Mouse (Mus musculus): ENCODE data around the gene Macrod1. TPM values are rescaled to one million over a fixed set of nuclear protein-coding genes. Genes with fewer than 3 reads are reported as not detected.

Gene Macrod1
- total RNA-seq (2014; fragmentation: Nextera tagmentation): not detected in 2 replicates
- not detected in 2 replicates for total RNA-seq (2017)
- polyA plus RNA-seq (2012): 0.60 and 0.89 TPM in 2 replicates

- Histone ChIP-seq H3K9me3 (replicated peaks) (no peaks in the 10 kb centered on the region), H3K27me3 (ENCODE audit: insufficient read depth, low read length) (peaks cover 64% of the 10 kb centered on the region), H3K4me3 (ENCODE audit: low read depth, low read length) (peak within 1 kb of the TSS; percentile 54; the same call in 1 of the 2 replicates), H3K36me3 (replicated peaks) (no peaks in the 10 kb centered on the region), H3K4me1 (ENCODE audit: insufficient read depth, low read depth, low read length) (peaks cover 21% of the 10 kb centered on the region)
- ATAC-seq (ENCODE audit: extremely low read depth, insufficient number of reproducible peaks, low FRiP score, poor library complexity, severe bottlenecking): no peak
- no peak for TF ChIP-seq TAL1 (conservative IDR thresholded peaks at IDR 0.05; ENCODE audit: low read depth, low read length)
- no peak for TF ChIP-seq GATA2 (IDR thresholded peaks at IDR 0.05; ENCODE audit: borderline replicate concordance, low read depth, low read length)
- no peak for DNase-seq (ENCODE audit: low spot score)
Measured at GRCm38 (mm10) chr19:7056248-7057087, at the start of gene Macrod1. Macrod1 (plus strand) TSS chr19:7056810.

- no peak for ATAC-seq (ENCODE audit: extremely low read depth, insufficient number of reproducible peaks, low FRiP score, poor library complexity, severe bottlenecking)
- H3K4me1 ChIP-seq (ENCODE audit: insufficient read depth, low read depth, low read length): peaks cover 3% of the 10 kb centered on the region; the same call in 1 of the 2 replicates
- no peak for DNase-seq (ENCODE audit: low spot score)
- H3K36me3 ChIP-seq (replicated peaks): peaks cover 72% of the 10 kb centered on the region
- no peaks in the 10 kb centered on the region for H3K9me3 ChIP-seq (replicated peaks)
- H3K27me3 ChIP-seq (ENCODE audit: insufficient read depth, low read length): no peaks in the 10 kb centered on the region; the same call in 1 of the 2 replicates
- H3K4me3 ChIP-seq (ENCODE audit: low read depth, low read length): no peak overlapping the region
- TF ChIP-seq GATA2 (IDR thresholded peaks at IDR 0.05; ENCODE audit: borderline replicate concordance, low read depth, low read length) (no peak), CTCF (IDR thresholded peaks at IDR 0.05; ENCODE audit: low read depth, low read length) (no peak), TAL1 (conservative IDR thresholded peaks at IDR 0.05; ENCODE audit: low read depth, low read length) (no peak), POLR2AphosphoS5 (IDR thresholded peaks at IDR 0.05; ENCODE audit: insufficient replicate concordance, low read depth, low read length) (no peak), GATA1 (IDR thresholded peaks at IDR 0.05; ENCODE audit: borderline replicate concordance, low read length) (no peak)
Measured at GRCm38 (mm10) chr19:7006892-7007593, 49.6 kb upstream of the Macrod1 start.

GRCm38 (mm10) chr19:7012426-7012825, 44.2 kb upstream of the Macrod1 start:
- H3K27me3 ChIP-seq (ENCODE audit: insufficient read depth, low read length): no peaks in the 10 kb centered on the region; the same call in 1 of the 2 replicates
- no peak for ATAC-seq (ENCODE audit: extremely low read depth, insufficient number of reproducible peaks, low FRiP score, poor library complexity, severe bottlenecking)
- TF ChIP-seq CTCF (IDR thresholded peaks at IDR 0.05; ENCODE audit: low read depth, low read length): no peak
- TF ChIP-seq GATA2 (IDR thresholded peaks at IDR 0.05; ENCODE audit: borderline replicate concordance, low read depth, low read length): no peak
- TF ChIP-seq GATA1 (IDR thresholded peaks at IDR 0.05; ENCODE audit: borderline replicate concordance, low read length): no peak
- no peak for TF ChIP-seq POLR2AphosphoS5 (IDR thresholded peaks at IDR 0.05; ENCODE audit: insufficient replicate concordance, low read depth, low read length)
- no peak for TF ChIP-seq TAL1 (conservative IDR thresholded peaks at IDR 0.05; ENCODE audit: low read depth, low read length)
- no peak for DNase-seq (ENCODE audit: low spot score)
- no peaks in the 10 kb centered on the region for H3K9me3 ChIP-seq (replicated peaks)
- peaks cover 75% of the 10 kb centered on the region for H3K36me3 ChIP-seq (replicated peaks)
- H3K4me1 ChIP-seq (ENCODE audit: insufficient read depth, low read depth, low read length): peaks cover 17% of the 10 kb centered on the region
- H3K4me3 ChIP-seq (ENCODE audit: low read depth, low read length): no peak overlapping the region

DNA sequence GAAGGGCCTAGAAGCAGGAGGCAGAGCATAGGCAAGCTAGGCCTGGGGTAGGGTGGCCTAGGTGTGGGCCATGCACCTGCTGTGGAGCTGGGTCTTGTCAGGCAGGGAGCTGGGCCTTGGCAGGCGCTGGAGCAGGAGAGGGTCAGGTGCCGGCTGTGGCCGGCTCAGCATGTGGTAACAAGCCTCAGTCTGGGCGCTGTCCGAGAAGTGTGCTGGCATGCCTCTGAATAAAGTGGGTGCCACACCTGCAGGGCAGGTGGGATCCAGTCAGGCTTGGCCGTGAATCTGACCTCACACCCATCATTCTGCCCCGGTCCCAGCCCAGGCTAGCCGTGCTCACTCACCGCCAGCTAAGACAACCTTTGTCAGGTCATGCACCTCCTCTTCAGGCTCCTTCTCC, 42.6 kb upstream of the Macrod1 start:
- Histone ChIP-seq H3K27me3 (ENCODE audit: insufficient read depth, low read length) (no peaks in the 10 kb centered on the region), H3K36me3 (replicated peaks) (peaks cover 79% of the 10 kb centered on the region)
- ATAC-seq (ENCODE audit: extremely low read depth, insufficient number of reproducible peaks, low FRiP score, poor library complexity, severe bottlenecking): no peak

GRCm38 (mm10) chr19:7014481-7015135, 42.0 kb upstream of the Macrod1 start:
- peaks cover 80% of the 10 kb centered on the region for H3K36me3 ChIP-seq (replicated peaks)
- ATAC-seq (ENCODE audit: extremely low read depth, insufficient number of reproducible peaks, low FRiP score, poor library complexity, severe bottlenecking) (no peak), DNase-seq (ENCODE audit: low spot score) (no peak)
- H3K9me3 ChIP-seq (replicated peaks): no peaks in the 10 kb centered on the region
- no peak for TF ChIP-seq POLR2AphosphoS5 (IDR thresholded peaks at IDR 0.05; ENCODE audit: insufficient replicate concordance, low read depth, low read length)
- no peak for TF ChIP-seq CTCF (IDR thresholded peaks at IDR 0.05; ENCODE audit: low read depth, low read length)
- TF ChIP-seq GATA1 (IDR thresholded peaks at IDR 0.05; ENCODE audit: borderline replicate concordance, low read length): no peak
- TF ChIP-seq TAL1 (conservative IDR thresholded peaks at IDR 0.05; ENCODE audit: low read depth, low read length): no peak
- no peak for TF ChIP-seq GATA2 (IDR thresholded peaks at IDR 0.05; ENCODE audit: borderline replicate concordance, low read depth, low read length)
- no peak overlapping the region for H3K4me3 ChIP-seq (ENCODE audit: low read depth, low read length)
- H3K4me1 ChIP-seq (ENCODE audit: insufficient read depth, low read depth, low read length): peaks cover 35% of the 10 kb centered on the region
- no peaks in the 10 kb centered on the region for H3K27me3 ChIP-seq (ENCODE audit: insufficient read depth, low read length)

More for the DNA sequence above, 42.6 kb upstream of the Macrod1 start:
- Histone ChIP-seq H3K4me3 (ENCODE audit: low read depth, low read length) (no peak overlapping the region), H3K9me3 (replicated peaks) (no peaks in the 10 kb centered on the region), H3K4me1 (ENCODE audit: insufficient read depth, low read depth, low read length) (peaks cover 29% of the 10 kb centered on the region)
- DNase-seq (ENCODE audit: low spot score): no peak
- no peak for TF ChIP-seq CTCF (IDR thresholded peaks at IDR 0.05; ENCODE audit: low read depth, low read length)
- no peak for TF ChIP-seq TAL1 (conservative IDR thresholded peaks at IDR 0.05; ENCODE audit: low read depth, low read length)
- no peak for TF ChIP-seq POLR2AphosphoS5 (IDR thresholded peaks at IDR 0.05; ENCODE audit: insufficient replicate concordance, low read depth, low read length)
- no peak for TF ChIP-seq GATA1 (IDR thresholded peaks at IDR 0.05; ENCODE audit: borderline replicate concordance, low read length)
- no peak for TF ChIP-seq GATA2 (IDR thresholded peaks at IDR 0.05; ENCODE audit: borderline replicate concordance, low read depth, low read length)
